Mouse (Mus musculus) embryonic facial prominence, embryonic 15.5 days (tissue): Measurements from ENCODE around the gene Proser3. TPM values are rescaled to one million over a fixed set of nuclear protein-coding genes. Genes with fewer than 3 reads are reported as not detected.
"Not testable (repeated sequence)": the region's sequence is repeated elsewhere in the genome, so short reads cannot be mapped to it uniquely, and the experiment has no call there.

ENCODE experiments used
- ATAC-seq: fragments of 200-750 bp; cut with Nextera tagmentation; 2 replicates; pipeline ENCODE4 v1.8.0; 2017; ENCODE audit warnings: low read depth, moderate TSS enrichment; ENCODE audit not compliant: insufficient number of reproducible peaks, low FRiP score, low TSS enrichment
- H3K27ac ChIP-seq: fragments of 300-500 bp; sonication (generic); replicated peaks from 2 replicates; pipeline ENCODE4 v1.5.1; 2015; ENCODE audit warnings: mild to moderate bottlenecking, inconsistent platforms
- H3K27me3 ChIP-seq: fragments of 300-500 bp; sonication (generic); 2 replicates; pipeline ENCODE4 v1.6.1; 2015; ENCODE audit warnings: inconsistent platforms
- H3K36me3 ChIP-seq: fragments of 300-500 bp; sonication (generic); 2 replicates; pipeline ENCODE4 v1.6.1; 2015; ENCODE audit warnings: mild to moderate bottlenecking, inconsistent platforms
- H3K4me1 ChIP-seq: fragments of 300-500 bp; sonication (generic); 2 replicates; pipeline ENCODE4 v1.6.1; 2015; ENCODE audit warnings: inconsistent platforms
- H3K4me2 ChIP-seq: fragments of 300-500 bp; sonication (generic); replicated peaks from 2 replicates; pipeline ENCODE4 v1.6.1; 2015; ENCODE audit warnings: mild to moderate bottlenecking, inconsistent platforms
- H3K4me3 ChIP-seq: fragments of 300-500 bp; sonication (generic); replicated peaks from 2 replicates; pipeline ENCODE4 v1.5.1; 2015; ENCODE audit warnings: mild to moderate bottlenecking, inconsistent platforms
- H3K9ac ChIP-seq: fragments of 300-500 bp; sonication (generic); 2 replicates; pipeline ENCODE4 v1.6.1; 2015; ENCODE audit warnings: inconsistent platforms
- H3K9me3 ChIP-seq: fragments of 300-500 bp; sonication (generic); replicated peaks from 2 replicates; pipeline ENCODE4 v1.6.1; 2016; ENCODE audit warnings: inconsistent platforms
- WGBS: fragments of 180-500 bp; shearing (Covaris S2); methylation state at CpG from one replicate; pipeline ENCODE4 v1.1.7; 2015; 5-methylcytosine and 5-hydroxymethylcytosine counted together
- microRNA-seq: library from miRNA; unstranded; fragments of <30 nt; microRNA quantifications from one replicate; pipeline ENCODE4, GENCODE M21; 2016; ENCODE audit warnings: borderline number of aligned reads
- polyA plus RNA-seq: library from polyadenylated mRNA; unstranded; fragments of >200 nt; fragmentation: Nextera tagmentation; extraction: Ambion mirVana; gene quantifications from 2 replicates; pipeline ENCODE4 v1.2.1, GENCODE M21; 2015

Gene Proser3
- polyA plus RNA-seq, 1 experiment from 2014 or later, result 17.6 TPM

GRCm38 (mm10) chr7:30515003-30515760, 36.9 kb downstream of the Proser3 start:
- no peak overlapping the region for H3K4me3 ChIP-seq
- 58% methylated on average over 24 of the region's 24 CpGs for WGBS
- H3K27ac ChIP-seq, result no peak overlapping the region
- no peak overlapping the region for H3K9ac ChIP-seq
- H3K4me1 ChIP-seq, result no peaks in the 10 kb centered on the region
- H3K36me3 ChIP-seq, result no peaks in the 10 kb centered on the region
- H3K27me3 ChIP-seq, result no peaks in the 10 kb centered on the region
- no peak for ATAC-seq
- no peaks in the 10 kb centered on the region for H3K9me3 ChIP-seq
- H3K4me2 ChIP-seq, result no peak overlapping the region

- Histone ChIP-seq H3K9ac (no peak overlapping the region), H3K36me3 (no peaks in the 10 kb centered on the region), H3K27ac (no peak overlapping the region), H3K4me2 (no peak overlapping the region), H3K4me1 (no peaks in the 10 kb centered on the region), H3K27me3 (no peaks in the 10 kb centered on the region), H3K4me3 (no peak overlapping the region), H3K9me3 (no peaks in the 10 kb centered on the region)
- WGBS, result 78% methylated on average over 4 of the region's 4 CpGs
- ATAC-seq, result no peak
Measured at GRCm38 (mm10) chr7:30508061-30508460, 44.0 kb downstream of the Proser3 start.

DNA sequence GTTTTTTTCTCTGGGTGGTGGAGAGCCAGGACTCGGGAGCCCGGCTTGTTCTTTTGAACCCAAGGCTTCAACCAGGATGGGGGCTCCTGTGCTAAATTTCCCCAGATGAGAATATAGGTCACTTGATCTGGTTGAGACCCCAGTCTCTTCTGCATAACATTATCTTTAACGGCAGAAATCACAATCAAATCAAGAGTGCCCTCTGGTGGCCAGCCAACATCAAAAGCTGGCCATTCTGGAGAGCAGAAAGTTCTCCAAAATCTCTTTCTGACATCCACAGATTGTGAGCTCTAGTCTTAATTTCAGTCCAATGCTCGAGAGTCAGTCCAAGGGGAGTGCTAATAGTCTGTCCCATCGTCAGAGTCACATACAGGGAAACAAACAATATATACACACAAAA, 50.9 kb downstream of the Proser3 start:
- not testable (repeated sequence) for H3K9ac ChIP-seq, ATAC-seq, H3K27me3 ChIP-seq, H3K9me3 ChIP-seq, H3K4me2 ChIP-seq, H3K27ac ChIP-seq, H3K4me1 ChIP-seq, H3K4me3 ChIP-seq, H3K36me3 ChIP-seq
- 67% methylated on average over 5 of the region's 5 CpGs for WGBS

- not testable (repeated sequence) for H3K4me2 ChIP-seq, H3K36me3 ChIP-seq, H3K9ac ChIP-seq, H3K27ac ChIP-seq, H3K4me1 ChIP-seq, H3K4me3 ChIP-seq, H3K9me3 ChIP-seq, ATAC-seq, H3K27me3 ChIP-seq
- 57% methylated on average over 5 of the region's 5 CpGs for WGBS
Measured at GRCm38 (mm10) chr7:30495506-30496042, 56.5 kb downstream of the Proser3 start.

- Histone ChIP-seq H3K27me3 (peaks cover 10% of the 10 kb centered on the region; the same call in 1 of the 2 replicates), H3K4me1 (no peaks in the 10 kb centered on the region), H3K9ac (no peak within 1 kb of the TSS), H3K36me3 (no peaks in the 10 kb centered on the region), H3K4me3 (no peak within 1 kb of the TSS), H3K4me2 (no peak within 1 kb of the TSS), H3K9me3 (no peaks in the 10 kb centered on the region), H3K27ac (no peak within 1 kb of the TSS)
- no peak for ATAC-seq
- WGBS, result 63% methylated on average over 11 of the region's 11 CpGs
Measured at GRCm38 (mm10) chr7:30493401-30493931, 58.6 kb downstream of the Proser3 start, which contains the start of gene Prodh2. TSS of gene Prodh2 (plus strand) at chr7:30493622.

DNA sequence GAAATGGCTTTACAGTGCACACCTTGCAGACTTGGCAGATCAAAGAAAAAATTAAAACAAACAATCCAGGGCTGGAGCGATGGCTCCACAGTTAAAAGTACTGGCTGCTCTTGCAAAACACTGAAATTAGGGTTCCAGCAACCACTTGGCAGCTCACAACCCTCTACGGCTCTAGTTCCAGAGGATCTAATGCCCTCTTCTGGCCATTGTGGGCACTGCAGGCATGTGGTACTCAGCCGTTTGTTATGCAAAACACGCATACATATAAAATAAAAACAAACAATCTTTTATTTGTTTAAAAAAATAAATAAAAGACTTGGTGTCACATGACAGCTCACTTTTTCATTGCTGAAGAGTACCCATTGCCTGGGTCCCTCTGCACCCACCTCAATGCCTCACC, 59.3 kb downstream of the Proser3 start:
- H3K27me3 ChIP-seq, result peaks cover 10% of the 10 kb centered on the region; the same call in 1 of the 2 replicates
- no peak overlapping the region for H3K4me3 ChIP-seq
- no peak overlapping the region for H3K4me2 ChIP-seq
- H3K36me3 ChIP-seq, result no peaks in the 10 kb centered on the region
- no peak overlapping the region for H3K9ac ChIP-seq
- no peaks in the 10 kb centered on the region for H3K9me3 ChIP-seq
- no peak overlapping the region for H3K27ac ChIP-seq
- no peak for ATAC-seq
- WGBS, result 14% methylated on average over 4 of the region's 4 CpGs
- no peaks in the 10 kb centered on the region for H3K4me1 ChIP-seq

GRCm38 (mm10) chr7:30490957-30491307, 61.2 kb downstream of the Proser3 start:
- no peak overlapping the region for H3K4me2 ChIP-seq
- ATAC-seq, result no peak
- H3K4me1 ChIP-seq, result no peaks in the 10 kb centered on the region
- no peak overlapping the region for H3K27ac ChIP-seq
- H3K36me3 ChIP-seq, result no peaks in the 10 kb centered on the region
- no peak overlapping the region for H3K4me3 ChIP-seq
- no peaks in the 10 kb centered on the region for H3K9me3 ChIP-seq
- peaks cover 10% of the 10 kb centered on the region; the same call in 1 of the 2 replicates for H3K27me3 ChIP-seq
- H3K9ac ChIP-seq, result no peak overlapping the region
- WGBS, result 15% methylated on average over 6 of the region's 6 CpGs

DNA sequence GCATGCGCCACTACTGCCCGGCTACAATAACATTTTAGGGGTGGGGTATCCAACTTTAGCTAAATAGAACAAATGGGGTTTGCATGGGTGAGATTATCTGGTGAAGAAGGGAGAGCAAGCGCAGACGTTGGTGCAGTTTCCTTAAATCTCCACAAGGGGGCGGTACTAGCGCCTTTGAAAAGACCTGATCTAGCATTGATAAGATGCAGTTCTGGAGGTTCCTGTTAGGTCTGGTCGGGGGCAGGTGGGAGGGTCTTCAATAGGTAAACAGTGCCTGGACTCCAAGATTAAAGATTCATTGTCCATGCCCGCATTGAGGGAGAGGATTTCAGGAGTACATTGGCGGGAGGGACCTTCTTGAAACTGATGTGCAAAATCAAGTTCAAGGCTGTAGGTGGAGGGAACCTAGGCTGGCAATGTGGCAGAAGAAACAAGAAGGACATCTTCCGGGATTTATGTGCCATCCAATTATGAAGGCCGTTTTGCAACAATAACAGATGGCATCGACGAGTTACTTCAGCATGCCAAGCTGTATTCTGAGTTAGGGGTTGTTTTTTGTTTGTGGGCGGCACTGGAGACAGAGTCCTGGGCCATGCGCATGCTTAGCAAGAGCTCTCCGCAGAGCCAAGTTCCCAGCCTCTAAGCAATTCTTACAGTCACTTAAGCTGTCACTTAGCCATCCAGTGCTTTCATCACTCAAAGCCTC, 61.7 kb downstream of the Proser3 start:
- 26% methylated on average over 16 of the region's 16 CpGs for WGBS
- Histone ChIP-seq H3K27ac (no peak overlapping the region), H3K9ac (no peak overlapping the region), H3K27me3 (peaks cover 10% of the 10 kb centered on the region; the same call in 1 of the 2 replicates), H3K4me1 (no peaks in the 10 kb centered on the region), H3K4me2 (no peak overlapping the region), H3K4me3 (no peak overlapping the region), H3K9me3 (no peaks in the 10 kb centered on the region), H3K36me3 (no peaks in the 10 kb centered on the region)
- no peak for ATAC-seq

Small RNA genes lying within 50 kb of the gene (microRNA-seq; reads per million reads assigned to microRNA genes)
- gene Gm38670, result 1.0 reads per million
- not detected for gene Mir3569

Other genes with a start within 250 kb of the Proser3 start
- 84.9 and 92.8 TPM in 2 replicates for gene Alkbh6, start 243.6 kb downstream of the Proser3 start, polyA plus RNA-seq
- gene Syne4, start 237.5 kb downstream of the Proser3 start, polyA plus RNA-seq, result 30.5 and 36.9 TPM in 2 replicates
- 0.60 and 1.9 TPM in 2 replicates for gene E130208F15Rik, start 230.6 kb downstream of the Proser3 start, polyA plus RNA-seq
- gene Sdhaf1, start 228.4 kb downstream of the Proser3 start, polyA plus RNA-seq, result 17.9 and 18.8 TPM in 2 replicates
- gene Lrfn3, start 189.5 kb downstream of the Proser3 start, polyA plus RNA-seq, result 5.7 and 6.6 TPM in 2 replicates
- gene Tyrobp, start 138.5 kb downstream of the Proser3 start, polyA plus RNA-seq, result 95.4 and 103 TPM in 2 replicates
- 2.2 and 2.4 TPM in 2 replicates for gene Hcst, start 132.4 kb downstream of the Proser3 start, polyA plus RNA-seq
- gene Nfkbid, start 130.6 kb downstream of the Proser3 start, polyA plus RNA-seq, result 1.7 and 1.8 TPM in 2 replicates
- gene Aplp1, start 106.8 kb downstream of the Proser3 start, polyA plus RNA-seq, result 52.0 and 61.3 TPM in 2 replicates
- gene Kirrel2, start 94.6 kb downstream of the Proser3 start, polyA plus RNA-seq, result 1.1 and 1.3 TPM in 2 replicates
- 0.17 TPM in 2 replicates for gene Nphs1, start 94.0 kb downstream of the Proser3 start, polyA plus RNA-seq
- gene Prodh2, start 58.7 kb downstream of the Proser3 start, polyA plus RNA-seq, result not detected in 2 replicates
- 12.2 and 16.2 TPM in 2 replicates for gene Arhgap33, start 17.2 kb downstream of the Proser3 start, polyA plus RNA-seq
- gene Hspb6, start 121 bp downstream of the Proser3 start, polyA plus RNA-seq, result 19.9 and 22.2 TPM in 2 replicates
- gene Lin37, start 7.5 kb upstream of the Proser3 start, polyA plus RNA-seq, result 45.6 and 46.8 TPM in 2 replicates
- 83.7 and 86.6 TPM in 2 replicates for gene U2af1l4, start 11.0 kb upstream of the Proser3 start, polyA plus RNA-seq
- 11.0 and 15.0 TPM in 2 replicates for gene Gm49396, start 11.0 kb upstream of the Proser3 start, polyA plus RNA-seq
- gene Psenen, start 11.3 kb upstream of the Proser3 start, polyA plus RNA-seq, result 136 and 140 TPM in 2 replicates
- gene Igflr1, start 13.1 kb upstream of the Proser3 start, polyA plus RNA-seq, result 5.3 and 6.1 TPM in 2 replicates
- gene Kmt2b, start 36.4 kb upstream of the Proser3 start, polyA plus RNA-seq, result 10.8 and 11.6 TPM in 2 replicates
- 1.5 and 1.8 TPM in 2 replicates for gene Zbtb32, start 46.6 kb upstream of the Proser3 start, polyA plus RNA-seq
- gene Upk1a, start 60.5 kb upstream of the Proser3 start, polyA plus RNA-seq, result 0.54 and 0.75 TPM in 2 replicates
- 848 and 867 TPM in 2 replicates for gene Cox6b1, start 73.9 kb upstream of the Proser3 start, polyA plus RNA-seq
- gene Etv2, start 83.6 kb upstream of the Proser3 start, polyA plus RNA-seq, result not detected in 2 replicates
- gene Rbm42, start 98.0 kb upstream of the Proser3 start, polyA plus RNA-seq, result 126 and 129 TPM in 2 replicates
- gene Haus5, start 112.7 kb upstream of the Proser3 start, polyA plus RNA-seq, result 37.8 and 41.2 TPM in 2 replicates
- gene Pmis2, start 119.3 kb upstream of the Proser3 start, polyA plus RNA-seq, result not detected in 2 replicates
- gene 2200002J24Rik, start 146.6 kb upstream of the Proser3 start, polyA plus RNA-seq, result 0.41 and 0.64 TPM in 2 replicates
- gene Atp4a, start 159.9 kb upstream of the Proser3 start, polyA plus RNA-seq, result 0.29 and 0.63 TPM in 2 replicates
- gene Tmem147, start 177.2 kb upstream of the Proser3 start, polyA plus RNA-seq, result 191 and 200 TPM in 2 replicates
- gene Gapdhs, start 191.4 kb upstream of the Proser3 start, polyA plus RNA-seq, result 0.48 and 1.0 TPM in 2 replicates
- 163 and 182 TPM in 2 replicates for gene Sbsn, start 199.2 kb upstream of the Proser3 start, polyA plus RNA-seq
- gene Dmkn, start 211.5 kb upstream of the Proser3 start, polyA plus RNA-seq, result 491 and 576 TPM in 2 replicates
- 1,669 and 1,901 TPM in 2 replicates for gene Krtdap, start 235.6 kb upstream of the Proser3 start, polyA plus RNA-seq